Mouse (Mus musculus) limb, embryonic 12.5 days (tissue): ENCODE results near the gene Aicda. TPM values are rescaled to one million over a fixed set of nuclear protein-coding genes. Genes with fewer than 3 reads are reported as not detected.

Experiments
- ATAC-seq: fragments of 200-750 bp; cut with Nextera tagmentation; 2 replicates; pipeline ENCODE4 v1.8.0; 2017; ENCODE audit warnings: low read depth, moderate TSS enrichment; ENCODE audit not compliant: insufficient number of reproducible peaks, insufficient read depth, low FRiP score, low TSS enrichment
- H3K27ac ChIP-seq: fragments of 300-500 bp; sonication (generic); 2 replicates; pipeline ENCODE4 v1.5.1; 2016; ENCODE audit warnings: mild to moderate bottlenecking, moderate library complexity
- H3K27me3 ChIP-seq: fragments of 300-500 bp; sonication (generic); 2 replicates; pipeline ENCODE4 v1.6.1; 2016; ENCODE audit warnings: mild to moderate bottlenecking, moderate library complexity
- H3K36me3 ChIP-seq: fragments of 300-500 bp; sonication (generic); 2 replicates; pipeline ENCODE4 v1.6.1; 2016; ENCODE audit warnings: mild to moderate bottlenecking, moderate library complexity
- H3K4me1 ChIP-seq: fragments of 300-500 bp; sonication (generic); replicated peaks from 2 replicates; pipeline ENCODE4 v1.6.1; 2016
- H3K4me2 ChIP-seq: fragments of 300-500 bp; sonication (generic); 2 replicates; pipeline ENCODE4 v1.6.1; 2016; ENCODE audit warnings: mild to moderate bottlenecking, moderate library complexity
- H3K4me3 ChIP-seq: fragments of 300-500 bp; sonication (generic); replicated peaks from 2 replicates; pipeline ENCODE4 v1.5.1; 2016; ENCODE audit warnings: mild to moderate bottlenecking
- H3K9ac ChIP-seq: fragments of 300-500 bp; sonication (generic); replicated peaks from 2 replicates; pipeline ENCODE4 v1.6.1; 2016; ENCODE audit warnings: mild to moderate bottlenecking, moderate library complexity
- H3K9me3 ChIP-seq: fragments of 300-500 bp; sonication (generic); 2 replicates; pipeline ENCODE4 v1.6.1; 2016; ENCODE audit warnings: mild to moderate bottlenecking, moderate library complexity
- WGBS: fragments of 180-500 bp; shearing (Covaris S2); methylation state at CpG from one replicate; pipeline ENCODE4 v1.1.7; 2016; 5-methylcytosine and 5-hydroxymethylcytosine counted together
- polyA plus RNA-seq: library from polyadenylated mRNA; unstranded; fragments of >200 nt; fragmentation: Nextera tagmentation; extraction: Ambion mirVana; gene quantifications from 2 replicates; pipeline ENCODE4 v1.2.1, GENCODE M21; 2016

Aicda gene
- polyA plus RNA-seq, 1 experiment from 2014 or later: 0.34 TPM

DNA sequence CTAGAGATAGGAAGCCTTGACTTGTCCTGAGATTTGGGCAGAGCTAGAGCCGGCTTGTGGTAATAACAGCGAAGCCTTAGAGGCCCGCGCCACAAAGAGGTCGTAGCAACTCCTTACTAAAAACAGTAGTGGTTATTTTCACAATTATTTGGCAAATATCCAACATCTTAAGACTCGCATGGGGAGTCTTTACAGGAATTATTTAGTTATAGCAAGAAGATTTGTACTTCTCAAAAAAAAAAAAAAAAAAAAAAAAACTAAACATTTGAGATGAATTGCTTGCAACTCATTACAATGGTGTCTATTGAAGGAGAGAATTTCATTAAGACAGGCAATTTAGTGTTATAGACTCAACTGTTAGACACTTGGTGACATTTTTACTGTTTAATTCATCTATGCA, 501 bp downstream of the Aicda start:
- WGBS: 80% methylated on average over 6 of the region's 6 CpGs
- ATAC-seq: no peak
- H3K4me2 ChIP-seq: no peak overlapping the region

DNA sequence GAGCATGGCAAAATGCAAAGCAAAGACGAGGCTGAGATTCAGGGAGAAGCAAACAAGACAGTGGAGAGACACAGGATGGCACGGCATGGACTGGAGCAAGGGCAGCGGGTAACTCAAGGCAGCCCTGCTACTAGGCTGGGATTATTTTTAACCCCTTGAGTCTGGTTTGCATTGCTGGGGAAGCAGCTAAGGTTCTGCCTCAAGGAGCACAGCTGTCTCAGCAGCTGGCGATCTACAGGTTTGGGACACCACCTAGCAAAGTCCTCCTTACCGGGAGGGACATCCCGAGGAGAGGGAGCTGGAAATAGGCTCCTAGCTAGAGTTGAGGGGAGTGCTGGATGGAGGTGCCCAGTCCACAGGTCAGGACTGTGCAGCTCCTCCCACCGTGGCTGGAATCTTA, 1.7 kb downstream of the Aicda start:
- Histone ChIP-seq H3K4me3 (no peak overlapping the region), H3K36me3 (no peaks in the 10 kb centered on the region), H3K9ac (no peak overlapping the region), H3K4me2 (no peak overlapping the region), H3K27ac (no peak overlapping the region), H3K4me1 (0 out of 2 replicates have a peak, but pooled peaks cover 2% of the 10 kb centered on the region), H3K27me3 (peaks cover 9% of the 10 kb centered on the region; the same call in 1 of the 2 replicates), H3K9me3 (no peaks in the 10 kb centered on the region)
- WGBS: 42% methylated on average over 7 of the region's 7 CpGs
- ATAC-seq: no peak

More for the DNA sequence above, 501 bp downstream of the Aicda start:
- Histone ChIP-seq H3K4me1 (no peaks in the 10 kb centered on the region), H3K4me3 (no peak overlapping the region), H3K9ac (no peak overlapping the region), H3K36me3 (no peaks in the 10 kb centered on the region), H3K27ac (no peak overlapping the region), H3K9me3 (no peaks in the 10 kb centered on the region), H3K27me3 (peaks cover 9% of the 10 kb centered on the region; the same call in 1 of the 2 replicates)

DNA sequence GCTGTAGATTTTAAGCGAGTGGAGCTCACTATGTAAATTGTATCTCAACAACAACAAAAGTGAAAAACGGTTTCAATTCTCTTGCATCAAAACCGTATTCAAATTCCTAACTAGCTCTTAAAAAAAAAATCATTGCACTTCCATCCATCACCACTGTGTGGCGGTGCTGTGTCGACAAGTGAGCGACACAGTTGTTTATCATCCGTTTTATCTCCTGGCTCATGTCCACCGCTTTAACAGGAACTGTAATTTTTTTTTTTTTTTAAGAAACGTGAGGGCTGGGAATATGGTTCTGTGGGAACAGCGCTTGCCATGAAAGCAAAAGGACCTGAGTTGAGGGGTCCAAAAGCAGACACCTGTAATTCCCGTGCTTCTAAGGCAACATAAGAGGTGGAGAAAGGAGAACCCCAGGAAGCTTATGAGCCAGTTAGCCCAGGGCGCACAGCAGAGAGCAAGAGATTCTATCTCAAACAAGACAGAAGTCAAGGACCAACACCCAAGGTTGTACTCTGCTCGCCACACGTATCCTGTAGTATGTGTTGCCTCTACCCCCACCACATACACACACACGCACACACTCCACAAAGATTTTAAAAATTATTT, 3.5 kb downstream of the Aicda start:
- H3K4me3 ChIP-seq: no peak overlapping the region
- 26% methylated on average over 15 of the region's 15 CpGs for WGBS
- peak overlapping the region; percentile 28; the same call in 1 of the 2 replicates for H3K4me2 ChIP-seq
- no peak for ATAC-seq
- peaks cover 16% of the 10 kb centered on the region; the same call in 1 of the 2 replicates for H3K27me3 ChIP-seq
- H3K4me1 ChIP-seq: 0 out of 2 replicates have a peak, but pooled peaks cover 2% of the 10 kb centered on the region
- no peak overlapping the region for H3K27ac ChIP-seq
- H3K9ac ChIP-seq: no peak overlapping the region
- H3K36me3 ChIP-seq: no peaks in the 10 kb centered on the region
- no peaks in the 10 kb centered on the region for H3K9me3 ChIP-seq

DNA sequence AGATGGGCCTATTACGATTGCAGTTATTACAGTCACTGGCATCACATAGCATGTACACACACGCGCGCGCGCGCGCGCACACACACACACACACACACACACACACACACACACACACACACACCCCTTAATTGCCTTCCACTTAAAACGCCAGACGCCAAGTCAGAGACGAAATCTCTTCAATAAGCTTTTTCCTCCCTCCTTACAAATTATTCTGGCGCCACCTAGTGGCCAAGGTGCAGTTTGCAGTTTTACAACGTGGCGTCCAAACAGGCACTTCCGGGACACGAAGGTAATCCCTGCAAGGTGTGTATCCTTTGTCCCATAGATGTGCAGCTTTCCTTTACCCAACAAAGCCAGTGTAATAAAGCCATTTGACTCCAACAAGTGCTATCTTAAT, 6.8 kb downstream of the Aicda start:
- Histone ChIP-seq H3K9ac (0 out of 2 replicates have a peak overlapping the region, but pooled peaks have one; percentile 37), H3K27me3 (peaks cover 13% of the 10 kb centered on the region; the same call in 1 of the 2 replicates), H3K27ac (no peak overlapping the region), H3K4me3 (peak overlapping the region; percentile 15; the same call in 1 of the 2 replicates), H3K9me3 (no peaks in the 10 kb centered on the region), H3K4me1 (0 out of 2 replicates have a peak, but pooled peaks cover 4% of the 10 kb centered on the region), H3K4me2 (peak overlapping the region; percentile 50), H3K36me3 (no peaks in the 10 kb centered on the region)
- 11% methylated on average over 17 of the region's 17 CpGs for WGBS
- ATAC-seq: no peak

DNA sequence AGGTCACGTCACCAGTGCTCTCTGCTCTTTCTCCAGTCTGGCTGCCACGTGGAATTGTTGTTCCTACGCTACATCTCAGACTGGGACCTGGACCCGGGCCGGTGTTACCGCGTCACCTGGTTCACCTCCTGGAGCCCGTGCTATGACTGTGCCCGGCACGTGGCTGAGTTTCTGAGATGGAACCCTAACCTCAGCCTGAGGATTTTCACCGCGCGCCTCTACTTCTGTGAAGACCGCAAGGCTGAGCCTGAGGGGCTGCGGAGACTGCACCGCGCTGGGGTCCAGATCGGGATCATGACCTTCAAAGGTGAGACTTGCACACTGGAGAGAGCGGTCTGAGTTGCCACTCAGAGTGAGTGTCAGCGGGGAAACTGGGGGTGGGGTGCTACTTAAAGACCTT, 7.4 kb downstream of the Aicda start:
- 82% methylated on average over 20 of the region's 20 CpGs for WGBS
- no peaks in the 10 kb centered on the region for H3K36me3 ChIP-seq
- H3K4me3 ChIP-seq: no peak overlapping the region
- no peak for ATAC-seq
- H3K4me1 ChIP-seq: 0 out of 2 replicates have a peak, but pooled peaks cover 4% of the 10 kb centered on the region
- no peak overlapping the region for H3K9ac ChIP-seq
- peaks cover 12% of the 10 kb centered on the region; the same call in 1 of the 2 replicates for H3K27me3 ChIP-seq
- H3K27ac ChIP-seq: no peak overlapping the region
- no peak overlapping the region for H3K4me2 ChIP-seq
- H3K9me3 ChIP-seq: no peaks in the 10 kb centered on the region

DNA sequence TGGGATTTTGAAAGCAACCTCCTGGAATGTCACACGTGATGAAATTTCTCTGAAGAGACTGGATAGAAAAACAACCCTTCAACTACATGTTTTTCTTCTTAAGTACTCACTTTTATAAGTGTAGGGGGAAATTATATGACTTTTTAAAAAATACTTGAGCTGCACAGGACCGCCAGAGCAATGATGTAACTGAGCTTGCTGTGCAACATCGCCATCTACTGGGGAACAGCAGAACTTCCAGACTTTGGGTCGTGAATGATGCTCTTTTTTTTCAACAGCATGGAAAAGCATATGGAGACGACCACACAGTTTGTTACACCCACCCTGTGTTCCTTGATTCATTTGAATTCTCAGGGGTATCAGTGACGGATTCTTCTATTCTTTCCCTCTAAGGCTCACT, 8.9 kb downstream of the Aicda start:
- no peak for ATAC-seq
- Histone ChIP-seq H3K36me3 (no peaks in the 10 kb centered on the region), H3K9me3 (no peaks in the 10 kb centered on the region), H3K27me3 (peaks cover 12% of the 10 kb centered on the region), H3K4me3 (no peak overlapping the region), H3K9ac (no peak overlapping the region), H3K4me1 (0 out of 2 replicates have a peak, but pooled peaks cover 4% of the 10 kb centered on the region), H3K27ac (no peak overlapping the region), H3K4me2 (no peak overlapping the region)
- WGBS: 1% methylated on average over 6 of the region's 6 CpGs

DNA sequence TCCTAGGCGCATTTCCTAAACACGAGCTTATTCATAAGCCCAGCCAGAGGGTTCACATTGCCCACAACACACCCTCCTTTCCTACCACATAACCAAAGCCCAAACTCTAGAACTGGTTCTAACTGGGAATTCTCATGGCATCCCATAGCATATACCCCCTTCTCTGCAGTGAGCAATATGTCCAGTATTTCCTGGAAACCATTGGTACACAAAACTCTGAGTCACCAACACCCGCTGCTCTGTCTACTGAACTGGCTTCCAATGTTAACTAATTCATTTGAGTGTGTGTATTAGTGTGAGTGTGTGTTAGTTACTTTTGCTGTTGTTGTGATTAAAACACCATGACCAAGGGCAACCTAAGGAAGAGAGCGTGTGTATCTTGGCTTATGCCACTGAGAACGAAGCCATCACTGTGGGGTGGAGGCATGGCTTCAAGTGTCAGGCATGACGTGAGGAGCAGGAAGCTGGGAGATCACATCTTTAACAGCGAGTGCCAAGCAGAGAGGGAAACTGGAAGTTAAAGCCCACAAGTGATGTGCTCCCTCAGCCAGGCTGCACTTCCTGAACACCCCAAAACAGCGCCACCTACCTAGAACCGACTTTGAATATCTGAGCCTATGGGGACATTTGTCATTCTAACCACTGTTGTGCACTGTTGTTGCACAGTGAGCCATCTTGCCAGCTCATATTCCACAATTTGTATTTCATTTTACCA, 11.6 kb downstream of the Aicda start:
- H3K9ac ChIP-seq: no peak overlapping the region
- 0 out of 2 replicates have a peak, but pooled peaks cover 2% of the 10 kb centered on the region for H3K4me1 ChIP-seq
- no peaks in the 10 kb centered on the region for H3K36me3 ChIP-seq
- H3K4me2 ChIP-seq: no peak overlapping the region
- ATAC-seq: no peak
- no peak overlapping the region for H3K27ac ChIP-seq
- no peaks in the 10 kb centered on the region for H3K9me3 ChIP-seq
- 91% methylated on average over 9 of the region's 9 CpGs for WGBS
- peaks cover 12% of the 10 kb centered on the region for H3K27me3 ChIP-seq
- H3K4me3 ChIP-seq: no peak overlapping the region

DNA sequence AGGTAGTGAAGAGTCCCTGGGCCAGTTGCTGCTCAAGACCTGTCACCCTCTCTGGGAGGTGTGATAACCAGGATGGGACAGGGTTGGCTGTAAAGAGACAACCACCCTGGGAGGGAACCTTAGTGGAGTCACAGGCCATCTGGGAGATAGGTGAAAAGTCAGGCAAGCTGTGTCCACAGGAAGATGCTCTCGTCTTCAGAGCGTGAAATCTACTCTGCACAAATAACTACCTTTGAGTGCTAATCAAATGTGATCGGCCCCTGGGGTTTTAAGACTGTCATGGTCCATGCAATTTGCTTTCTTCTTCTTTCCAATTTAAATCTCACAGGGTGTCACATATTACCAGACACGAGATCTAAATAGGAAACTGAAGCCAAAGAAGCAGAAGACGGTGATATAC, 15.5 kb downstream of the Aicda start:
- H3K4me2 ChIP-seq: no peak overlapping the region
- no peaks in the 10 kb centered on the region for H3K36me3 ChIP-seq
- H3K27ac ChIP-seq: no peak overlapping the region
- no peaks in the 10 kb centered on the region for H3K9me3 ChIP-seq
- WGBS: 68% methylated on average over 5 of the region's 5 CpGs
- H3K4me3 ChIP-seq: no peak overlapping the region
- no peaks in the 10 kb centered on the region; the same call in 1 of the 2 replicates for H3K27me3 ChIP-seq
- H3K4me1 ChIP-seq: no peaks in the 10 kb centered on the region
- H3K9ac ChIP-seq: no peak overlapping the region
- no peak for ATAC-seq

DNA sequence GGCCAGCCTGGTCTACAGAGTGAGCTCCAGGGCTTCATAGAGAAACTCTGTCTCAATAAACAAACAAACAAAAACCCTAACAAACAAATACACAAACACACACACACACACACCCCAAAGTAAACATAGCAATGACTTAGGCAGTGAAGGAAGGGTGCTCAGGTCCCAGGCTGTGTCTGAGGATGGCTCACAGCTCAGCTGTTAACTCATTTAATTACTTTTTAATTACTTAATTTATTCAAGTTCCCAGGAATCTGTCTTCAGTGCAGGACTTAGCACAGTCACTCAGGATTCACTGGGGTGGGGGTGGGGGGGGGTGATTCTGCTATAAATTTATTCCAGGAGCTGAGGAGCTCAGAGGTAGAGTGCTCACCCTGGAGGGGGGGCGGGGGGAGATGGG, 16.2 kb downstream of the Aicda start:
- H3K4me2 ChIP-seq: no peak overlapping the region
- no peak overlapping the region for H3K9ac ChIP-seq
- H3K4me3 ChIP-seq: no peak overlapping the region
- WGBS: 78% methylated on average over 1 of the region's 1 CpGs
- H3K9me3 ChIP-seq: no peaks in the 10 kb centered on the region
- no peaks in the 10 kb centered on the region for H3K4me1 ChIP-seq
- H3K27me3 ChIP-seq: no peaks in the 10 kb centered on the region; the same call in 1 of the 2 replicates
- H3K27ac ChIP-seq: no peak overlapping the region
- ATAC-seq: no peak
- H3K36me3 ChIP-seq: no peaks in the 10 kb centered on the region

DNA sequence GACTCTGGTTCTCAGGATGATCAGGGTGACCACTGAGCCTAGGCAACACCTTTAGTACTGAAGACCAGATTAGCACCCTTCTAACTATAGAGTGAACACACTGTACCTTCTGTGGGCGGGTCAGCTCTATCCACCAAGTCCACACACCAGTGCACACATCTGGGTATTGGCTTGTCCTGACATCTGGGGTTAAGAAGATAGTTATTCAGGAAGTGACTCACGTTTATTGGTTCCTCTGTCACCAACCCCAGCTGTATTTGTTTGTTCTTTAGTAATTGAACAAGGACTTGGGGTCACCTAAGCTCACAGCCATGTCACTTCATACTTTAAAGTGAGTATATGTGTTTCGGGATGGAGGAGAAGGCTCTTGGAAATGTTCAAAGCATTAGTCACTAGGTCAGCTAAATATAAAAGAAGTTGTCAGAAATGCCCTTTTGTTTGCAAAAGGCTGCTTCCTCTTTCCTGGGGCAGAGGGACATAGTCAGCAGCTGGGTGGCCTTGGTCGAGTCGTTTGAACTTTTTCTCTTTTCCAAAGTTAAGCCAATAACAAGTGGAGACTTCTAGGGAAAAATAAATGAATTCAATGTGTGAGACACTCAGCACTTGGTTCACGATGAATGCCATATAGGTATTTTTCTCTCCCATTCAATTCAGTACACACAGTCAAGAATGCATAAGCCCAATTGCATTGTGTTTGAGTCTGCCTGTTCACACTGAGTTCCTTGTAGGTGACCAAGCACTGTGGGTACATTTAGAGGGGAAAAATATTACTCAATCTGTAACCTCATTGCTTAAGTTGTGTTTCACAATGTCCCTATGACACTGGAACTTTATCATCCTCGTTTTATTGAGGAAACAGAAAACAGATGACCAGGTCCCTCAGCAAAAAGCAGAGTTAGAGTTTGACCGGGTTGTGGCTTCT, 17.4 kb downstream of the Aicda start:
- Histone ChIP-seq H3K27me3 (no peaks in the 10 kb centered on the region; the same call in 1 of the 2 replicates), H3K4me1 (no peaks in the 10 kb centered on the region), H3K9me3 (no peaks in the 10 kb centered on the region), H3K4me3 (no peak overlapping the region), H3K4me2 (no peak overlapping the region), H3K9ac (no peak overlapping the region), H3K36me3 (no peaks in the 10 kb centered on the region), H3K27ac (no peak overlapping the region)
- 53% methylated on average over 8 of the region's 8 CpGs for WGBS
- ATAC-seq: no peak

DNA sequence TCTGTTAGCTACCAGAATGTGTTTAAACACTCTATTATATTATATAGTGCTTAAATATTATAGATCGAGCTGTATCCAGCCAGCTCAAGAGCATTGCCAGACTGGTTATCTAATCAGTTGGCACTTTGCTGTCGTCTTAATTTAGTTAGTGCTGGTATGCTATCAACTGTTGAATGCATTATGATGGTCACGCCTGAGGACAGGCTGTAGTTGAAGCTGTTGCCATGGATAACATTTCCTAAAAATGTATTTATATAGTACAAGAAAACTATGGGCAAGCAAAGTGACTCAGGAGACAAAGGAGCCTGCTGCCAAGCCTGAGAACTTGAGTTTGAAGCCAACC, 18.0 kb downstream of the Aicda start:
- H3K27ac ChIP-seq: no peak overlapping the region
- H3K36me3 ChIP-seq: no peaks in the 10 kb centered on the region
- no peak overlapping the region for H3K9ac ChIP-seq
- H3K27me3 ChIP-seq: no peaks in the 10 kb centered on the region; the same call in 1 of the 2 replicates
- no peaks in the 10 kb centered on the region for H3K4me1 ChIP-seq
- 89% methylated on average over 3 of the region's 3 CpGs for WGBS
- no peak overlapping the region for H3K4me3 ChIP-seq
- H3K9me3 ChIP-seq: no peaks in the 10 kb centered on the region
- ATAC-seq: no peak
- no peak overlapping the region for H3K4me2 ChIP-seq
